Mouse (Mus musculus) B cell, adult 67 days (primary cell): ENCODE measurements around the gene Gm8897. TPM values are rescaled to one million over a fixed set of nuclear protein-coding genes. Genes with fewer than 3 reads are reported as not detected.

Experiments
- total RNA-seq, 2 experiments: library from RNA; stranded (reverse); gene quantifications; 4 replicates each; pipeline ENCODE4 v1.2.4; 2023

Gene Gm8897
- total RNA-seq, result not detected

DNA sequence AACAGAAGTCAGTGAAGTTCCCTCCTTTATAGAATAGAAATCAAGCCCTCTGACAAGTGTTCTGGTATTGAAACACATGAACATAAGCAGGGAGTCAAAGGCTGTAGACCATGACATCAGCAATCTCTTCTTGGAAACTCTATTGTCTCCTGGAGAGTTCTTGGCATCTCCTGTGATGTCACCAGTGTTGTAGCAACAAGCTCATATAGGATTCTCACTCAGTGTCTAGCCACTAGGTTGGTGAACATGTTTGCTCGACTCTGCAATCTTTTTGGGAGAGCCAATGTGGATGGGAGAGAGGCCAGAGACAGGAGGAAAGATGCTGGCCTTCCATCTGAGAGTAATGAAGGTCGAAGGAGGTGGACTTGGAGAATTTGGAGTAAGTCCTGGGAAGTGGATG, at the start of gene Gm8897:
Gene Gm8897, plus strand, starts transcription at position 301 of the 400 bp plus-strand sequence.

Other genes starting within 250 kb of the Gm8897 start
- not detected for gene Gm5861, start 233.3 kb upstream of the Gm8897 start, total RNA-seq
- gene Gm8890, start 160.4 kb upstream of the Gm8897 start, total RNA-seq, result not detected
- not detected for gene Speer1, start 74.9 kb upstream of the Gm8897 start, total RNA-seq
- gene Gm8906, start 86.3 kb downstream of the Gm8897 start, total RNA-seq, result not detected
- not detected for gene Gm6460, start 178.5 kb downstream of the Gm8897 start, total RNA-seq